Mouse (Mus musculus) heart, adult 9 months (tissue): ENCODE data around the gene Hrc.
"Not testable (repeated sequence)": the region's sequence is repeated elsewhere in the genome, so short reads cannot be mapped to it uniquely, and the experiment has no call there.

Source experiments
- DNase-seq, 2 experiments: peaks; one replicate each; pipeline ENCODE4 v3.0.0; 2022; ENCODE audit warnings: low spot score in 2 of 2

The Hrc gene

DNA sequence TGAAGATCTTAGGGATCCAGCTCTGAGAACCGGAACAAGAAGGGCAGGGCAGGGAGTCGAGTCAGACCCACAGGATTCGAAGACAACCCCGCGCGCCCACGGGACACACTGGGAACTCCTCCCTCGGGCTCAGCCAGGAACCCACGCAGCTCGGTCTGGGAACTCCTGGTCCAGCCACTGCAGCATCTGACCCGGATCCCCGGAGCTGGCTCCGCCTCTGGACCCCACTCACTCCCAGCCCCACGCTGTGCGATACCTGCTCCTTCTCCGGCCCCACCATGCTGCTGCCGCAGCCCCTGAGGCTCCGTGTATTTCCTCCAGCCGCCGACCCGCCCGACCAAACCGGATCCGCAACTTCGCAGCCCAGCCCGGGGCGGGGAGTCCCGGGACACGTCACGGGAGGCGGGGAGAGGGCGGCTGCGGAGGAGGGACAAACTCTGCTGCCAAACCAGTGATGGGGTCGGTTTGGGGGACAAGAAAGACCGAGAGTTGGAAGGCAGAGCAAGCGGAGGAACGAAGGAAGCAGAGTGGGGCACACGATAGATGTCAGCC lies 1.6 kb upstream of the Hrc start, which contains the start of gene Trpm4:
Gene Trpm4 (minus strand): TSS at position 350 of the 552 bp plus-strand sequence.
- DNase-seq: peak; percentile 89 to 90

DNA sequence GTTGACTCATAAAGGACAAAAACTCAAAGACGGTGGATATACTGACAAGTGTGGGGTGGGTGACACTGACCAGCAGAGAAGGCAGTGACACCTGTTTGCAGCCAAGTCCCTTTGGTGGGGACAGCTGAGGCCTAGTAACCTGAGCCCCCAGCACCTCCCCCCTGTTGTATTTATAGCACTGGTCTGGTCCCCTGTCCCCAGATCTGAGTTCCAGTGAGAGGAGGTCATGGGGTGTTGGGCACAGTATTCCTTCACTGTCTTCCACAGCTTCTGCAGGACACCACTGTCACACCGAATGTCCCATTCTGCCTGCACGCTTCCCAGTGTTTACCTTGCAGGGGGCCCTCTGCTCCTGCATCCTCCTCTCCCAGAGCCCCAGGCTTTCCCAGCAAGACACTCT lies 485 bp upstream of the Hrc start:
- peak; percentile 62 for DNase-seq

DNA sequence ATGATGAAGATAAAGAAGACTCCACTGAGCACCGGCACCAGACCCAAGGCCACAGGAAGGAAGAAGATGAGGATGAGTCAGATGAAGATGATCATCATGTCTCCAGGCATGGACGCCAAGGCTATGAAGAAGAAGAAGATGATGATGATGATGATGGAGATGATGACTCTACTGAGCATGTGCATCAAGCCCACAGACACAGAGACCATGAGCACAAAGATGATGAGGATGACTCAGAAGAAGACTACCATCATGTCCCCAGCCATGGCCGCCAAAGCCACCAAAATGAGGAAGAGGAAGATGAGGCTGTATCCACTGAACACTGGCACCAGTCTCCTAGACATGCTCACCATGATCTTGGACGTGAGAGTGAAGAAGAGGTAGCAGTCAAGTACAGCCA lies 1.2 kb downstream of the Hrc start:
- DNase-seq: no peak

DNA sequence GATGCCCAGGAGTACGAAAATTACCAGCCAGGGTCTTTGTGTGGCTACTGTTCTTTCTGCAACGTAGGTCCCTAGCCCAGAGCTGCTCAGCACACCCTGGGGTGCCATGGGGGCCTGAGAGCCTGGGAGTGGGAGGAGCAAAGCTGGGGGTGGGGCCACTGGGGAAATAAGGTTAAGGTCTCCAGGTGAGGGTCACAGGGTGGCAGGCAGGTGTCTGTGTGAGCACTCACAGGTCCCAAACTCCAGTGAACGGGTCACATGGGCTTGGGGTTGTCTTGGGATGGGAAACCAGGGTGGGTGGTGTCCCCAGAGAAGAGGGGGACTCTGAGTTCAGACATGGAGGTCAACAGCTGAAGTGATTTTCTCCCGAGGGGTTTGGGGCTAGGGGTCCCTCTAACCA lies 2.4 kb downstream of the Hrc start:
- no peak for DNase-seq

DNA sequence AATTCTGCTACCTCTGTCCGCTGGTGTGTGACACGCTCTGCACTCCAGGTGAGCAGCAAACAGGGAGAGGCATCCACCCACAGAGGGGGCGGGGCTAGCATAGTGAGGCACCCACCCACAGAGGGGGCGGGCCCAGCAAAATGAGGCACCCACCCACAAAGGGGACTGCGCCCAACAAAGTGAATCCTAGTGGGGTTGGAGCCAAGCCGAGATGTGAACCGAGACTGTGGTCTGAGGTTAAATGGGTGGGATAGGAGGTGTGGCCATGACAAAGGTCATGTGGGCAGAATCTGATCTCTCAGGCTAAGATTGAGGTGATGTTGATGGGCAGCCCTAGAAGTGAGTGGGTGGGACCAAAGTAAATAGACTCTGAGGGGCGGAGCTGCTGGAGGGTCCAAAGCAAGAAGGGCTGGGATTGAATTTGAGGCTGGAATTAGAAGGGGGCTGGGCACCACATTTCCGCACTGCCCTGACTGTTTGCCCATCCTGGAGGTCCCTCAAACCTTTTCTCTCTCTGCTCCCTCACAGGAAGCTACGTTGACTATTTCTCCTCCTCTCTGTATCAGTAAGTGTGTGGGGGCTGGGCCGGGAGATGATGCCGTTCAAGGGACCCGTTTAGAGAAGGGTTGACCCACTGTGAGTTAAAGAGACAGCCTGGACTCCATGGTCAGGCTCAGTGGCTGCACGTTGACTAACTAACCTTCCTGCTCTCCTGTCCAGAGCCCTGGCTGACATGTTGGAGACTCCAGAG lies 3.2 kb downstream of the Hrc start:
- DNase-seq: no peak

DNA sequence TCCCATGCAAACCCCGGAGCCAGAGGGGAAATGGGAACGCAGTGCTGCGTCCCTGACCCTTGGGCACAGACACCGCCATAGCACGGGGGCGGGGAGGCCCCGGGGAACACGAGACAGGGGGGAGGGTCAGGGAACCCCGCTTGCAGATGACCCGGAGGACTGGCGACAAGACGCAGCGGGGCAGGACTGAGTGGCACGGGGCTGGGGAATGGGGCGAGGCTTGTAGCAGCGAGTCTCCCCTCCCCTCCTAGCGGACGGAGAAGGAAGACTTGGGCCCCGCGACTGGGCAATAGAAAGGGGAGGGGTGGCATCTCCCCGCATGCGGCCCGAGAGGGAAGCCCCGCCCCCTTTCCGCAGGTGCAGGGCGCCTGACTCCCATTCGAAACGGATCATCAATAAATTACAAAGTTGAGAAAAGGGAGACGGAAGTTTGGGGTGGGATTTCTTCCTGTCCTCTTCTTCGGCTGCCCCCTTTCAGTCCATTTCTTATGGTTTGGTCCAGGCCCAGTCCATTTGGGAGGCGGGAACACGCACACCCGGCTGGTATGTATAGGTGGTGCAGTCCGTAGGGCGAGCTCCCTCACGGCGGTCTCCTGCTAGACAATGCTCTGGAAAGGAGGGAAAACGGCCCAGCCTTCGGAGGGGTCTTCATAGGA lies 4.4 kb downstream of the Hrc start:
- DNase-seq: peak; percentile 55 to 63

DNA sequence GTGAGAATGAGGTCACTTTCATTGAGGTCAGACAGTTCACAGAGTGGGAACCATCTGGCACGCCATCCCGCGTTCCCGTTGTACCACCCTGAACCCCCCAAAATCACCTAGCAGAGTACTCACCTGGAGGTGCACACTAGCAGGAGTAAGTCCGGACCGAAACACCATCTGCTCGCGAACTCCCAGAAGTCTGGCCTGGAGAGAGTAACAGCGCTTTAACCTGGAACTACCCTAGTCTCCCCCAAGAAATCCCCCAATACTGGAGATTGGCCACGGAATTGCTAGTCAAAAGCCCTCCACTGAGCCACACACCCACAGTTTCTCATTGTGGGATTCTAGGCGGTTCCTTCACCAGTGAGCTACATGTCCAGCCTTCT lies 5.0 kb downstream of the Hrc start:
- DNase-seq: no peak

DNA sequence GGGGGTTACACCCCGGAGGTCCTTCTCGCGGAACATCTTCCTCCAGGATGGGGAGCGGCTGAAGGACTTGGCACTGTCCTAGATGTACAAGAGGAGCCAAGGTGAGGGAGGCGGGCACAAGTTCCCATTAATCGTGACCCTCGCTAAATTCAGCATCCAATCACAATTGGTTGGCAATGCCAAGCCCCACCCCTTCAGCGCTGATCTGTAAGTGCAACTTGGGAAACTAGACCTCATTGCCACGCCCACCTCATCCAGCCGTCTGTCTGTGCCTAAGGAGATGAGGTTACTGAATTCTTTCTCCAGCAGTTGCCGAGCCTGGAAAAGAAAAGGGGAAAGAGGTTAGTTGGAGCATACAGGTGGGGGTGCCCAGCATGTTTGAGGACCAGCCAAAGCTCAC lies 5.6 kb downstream of the Hrc start:
- peak; percentile 51 to 57 for DNase-seq

DNA sequence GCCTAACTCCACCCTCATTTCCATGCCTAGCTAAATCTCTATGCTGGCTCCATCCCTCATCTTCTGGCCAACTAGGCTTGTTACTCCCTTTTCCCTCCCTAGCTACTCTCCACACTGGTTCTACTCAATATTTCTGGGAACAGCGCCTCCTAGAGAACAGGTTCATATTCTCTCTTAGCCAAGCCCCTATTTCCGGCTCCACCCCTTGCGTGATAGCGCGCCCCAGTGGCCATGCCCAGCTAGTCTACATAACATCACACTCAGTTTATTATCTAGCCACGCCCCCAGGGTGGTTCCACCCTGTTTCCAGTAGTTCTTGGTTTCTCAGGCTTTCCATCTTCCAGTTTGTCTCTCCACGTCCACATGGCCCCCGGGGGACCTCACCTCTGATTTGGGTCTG lies 6.2 kb downstream of the Hrc start:
- peak; percentile 63 to 77 for DNase-seq

DNA sequence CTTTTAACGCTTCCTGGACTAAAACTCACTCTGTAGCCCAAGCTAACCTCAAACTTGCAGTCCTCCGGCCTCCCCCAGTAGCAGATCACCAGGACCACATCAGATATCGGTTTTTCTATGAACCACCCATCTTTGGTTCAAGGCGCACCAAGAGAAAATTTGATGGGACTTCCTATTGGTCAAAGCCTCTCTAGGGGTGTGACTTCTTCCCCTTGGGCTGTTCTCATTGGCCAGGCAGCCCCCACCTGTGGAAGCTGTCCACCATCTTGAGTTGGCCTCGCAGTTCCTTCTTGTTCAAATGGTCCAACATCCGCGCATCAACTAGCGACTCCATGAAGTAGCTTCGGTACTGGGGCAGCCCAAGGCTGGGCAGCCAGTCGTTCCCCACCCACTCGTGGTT lies 7.0 kb downstream of the Hrc start:
- DNase-seq: no peak

DNA sequence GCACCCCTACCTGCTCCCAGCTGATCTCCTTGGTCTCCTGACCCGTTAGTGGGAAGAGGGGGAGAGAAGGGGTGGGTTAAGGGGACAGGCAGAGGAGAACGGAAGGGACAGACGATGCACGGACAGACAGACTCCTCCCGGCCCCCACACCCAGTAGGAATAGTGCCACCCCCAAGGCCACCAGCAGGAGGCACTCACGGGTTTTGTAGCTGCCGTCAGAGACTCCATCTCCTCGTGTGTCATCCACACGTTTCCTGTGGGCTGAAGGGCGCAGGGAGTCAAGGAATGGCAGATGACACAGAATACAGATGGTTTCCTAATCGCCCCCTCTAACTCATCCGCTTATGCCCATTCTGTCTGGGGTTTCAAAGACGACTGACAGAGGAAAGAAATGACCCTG lies 8.5 kb downstream of the Hrc start:
- no peak for DNase-seq

DNA sequence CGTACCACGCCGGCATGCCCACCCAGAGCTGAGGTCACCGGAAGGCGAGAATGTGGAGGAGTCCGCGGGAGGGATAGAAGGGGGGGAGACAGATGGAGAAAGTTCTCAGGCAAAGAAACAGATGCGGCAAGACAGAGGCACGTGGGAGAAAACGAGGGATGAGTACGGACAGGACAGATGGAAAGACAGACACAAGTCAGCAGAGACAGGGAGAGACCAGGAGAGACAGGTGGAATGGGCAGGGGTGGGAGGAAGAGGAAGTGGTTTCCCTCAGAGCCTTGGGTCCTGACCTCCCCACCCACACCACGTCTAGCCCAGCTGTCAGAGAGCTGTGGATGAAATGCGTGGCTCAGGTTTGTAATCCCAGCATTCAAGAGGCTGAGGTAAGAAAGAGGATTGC lies 11.8 kb downstream of the Hrc start:
- no peak for DNase-seq

DNA sequence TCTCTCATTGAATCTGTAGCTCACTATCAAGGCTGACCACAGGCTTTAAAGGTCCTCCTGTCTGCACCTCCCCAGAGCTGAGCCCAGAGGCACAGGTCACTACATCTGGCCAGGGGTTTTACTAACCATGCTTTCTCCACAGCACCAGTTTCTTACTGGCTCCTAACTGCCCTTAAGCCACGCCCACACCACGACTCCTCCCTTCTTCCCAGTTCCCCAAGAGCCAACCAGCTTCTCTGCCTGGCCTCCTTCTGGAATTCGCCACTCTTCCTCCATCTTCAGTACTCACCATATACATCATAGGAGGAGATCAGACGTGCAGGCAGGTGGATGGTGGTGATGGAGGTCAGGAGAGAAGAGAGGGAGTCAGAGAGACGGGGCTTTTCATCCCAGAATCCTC lies 18.0 kb downstream of the Hrc start:
- DNase-seq: no peak

DNA sequence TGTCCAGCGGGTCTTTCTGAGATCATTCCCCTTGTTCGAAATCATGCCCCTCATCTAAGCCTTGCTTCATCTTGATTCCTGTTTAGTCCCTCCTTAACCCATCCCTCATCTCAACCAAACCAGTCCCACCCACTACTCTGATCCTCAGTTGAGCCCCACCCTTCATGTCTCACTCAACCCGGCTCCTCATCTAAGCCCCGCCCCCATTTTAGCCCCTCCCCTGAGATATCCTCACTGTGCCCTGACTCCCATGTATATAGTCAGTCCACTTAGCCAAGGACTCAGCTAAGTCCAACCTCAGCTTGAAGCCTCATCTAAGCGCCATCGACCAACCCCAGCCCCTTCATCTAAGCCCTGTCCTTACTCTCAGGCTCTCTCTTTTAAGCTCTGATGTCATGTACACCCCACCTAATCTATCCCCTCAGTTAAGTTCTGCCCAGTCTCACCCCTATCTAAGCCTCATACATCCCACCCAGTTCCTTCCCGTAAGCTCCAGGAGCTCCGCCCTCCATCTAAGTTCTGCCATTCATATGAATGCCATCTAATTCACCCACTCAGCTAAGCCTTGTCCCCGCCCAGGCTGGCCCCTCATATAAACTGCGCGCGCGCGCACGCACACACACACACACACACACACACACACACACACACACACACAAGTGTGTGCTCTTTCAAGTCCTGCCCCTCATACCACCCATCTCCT lies 20.4 kb downstream of the Hrc start:
- no peak for DNase-seq

DNA sequence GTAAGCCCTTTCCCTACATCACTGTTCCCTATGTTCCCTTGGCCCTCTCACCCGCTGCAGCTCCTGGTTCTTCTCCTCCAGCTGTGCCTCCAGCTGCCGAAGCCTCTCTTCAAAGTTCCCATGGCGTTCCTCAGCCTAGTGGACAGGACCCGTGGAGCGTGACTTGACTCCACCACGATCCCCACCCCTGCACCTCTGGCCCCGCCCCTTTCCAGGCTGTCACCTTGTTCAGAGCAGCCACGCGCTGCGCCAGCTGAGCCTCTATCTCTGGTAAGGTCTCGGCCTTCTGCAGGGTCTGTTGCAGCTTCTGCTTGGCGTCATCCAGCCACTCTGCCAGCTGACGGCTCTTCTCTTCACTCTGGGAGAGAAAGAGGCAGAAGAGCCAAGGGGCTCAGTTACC lies 21.0 kb downstream of the Hrc start:
- no peak for DNase-seq

DNA sequence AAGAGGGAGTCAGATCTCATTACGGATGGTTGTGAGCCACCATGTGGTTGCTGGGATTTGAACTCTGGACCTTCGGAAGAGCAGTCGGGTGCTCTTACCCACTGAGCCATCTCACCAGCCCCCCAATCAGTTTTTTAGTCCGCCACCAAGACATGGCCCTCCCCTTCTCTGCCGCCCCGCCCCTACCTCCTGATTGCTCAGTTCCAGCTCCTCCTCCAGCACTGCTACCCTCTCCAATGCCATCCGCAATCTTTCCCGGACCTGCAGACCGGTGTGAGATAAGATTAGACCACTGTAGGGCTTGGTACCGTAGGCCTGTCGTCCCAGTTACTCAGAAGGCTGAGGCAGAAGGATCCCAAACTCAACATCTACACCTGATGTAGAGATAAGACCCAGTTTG lies 24.0 kb downstream of the Hrc start:
- DNase-seq: not testable (repeated sequence)

DNA sequence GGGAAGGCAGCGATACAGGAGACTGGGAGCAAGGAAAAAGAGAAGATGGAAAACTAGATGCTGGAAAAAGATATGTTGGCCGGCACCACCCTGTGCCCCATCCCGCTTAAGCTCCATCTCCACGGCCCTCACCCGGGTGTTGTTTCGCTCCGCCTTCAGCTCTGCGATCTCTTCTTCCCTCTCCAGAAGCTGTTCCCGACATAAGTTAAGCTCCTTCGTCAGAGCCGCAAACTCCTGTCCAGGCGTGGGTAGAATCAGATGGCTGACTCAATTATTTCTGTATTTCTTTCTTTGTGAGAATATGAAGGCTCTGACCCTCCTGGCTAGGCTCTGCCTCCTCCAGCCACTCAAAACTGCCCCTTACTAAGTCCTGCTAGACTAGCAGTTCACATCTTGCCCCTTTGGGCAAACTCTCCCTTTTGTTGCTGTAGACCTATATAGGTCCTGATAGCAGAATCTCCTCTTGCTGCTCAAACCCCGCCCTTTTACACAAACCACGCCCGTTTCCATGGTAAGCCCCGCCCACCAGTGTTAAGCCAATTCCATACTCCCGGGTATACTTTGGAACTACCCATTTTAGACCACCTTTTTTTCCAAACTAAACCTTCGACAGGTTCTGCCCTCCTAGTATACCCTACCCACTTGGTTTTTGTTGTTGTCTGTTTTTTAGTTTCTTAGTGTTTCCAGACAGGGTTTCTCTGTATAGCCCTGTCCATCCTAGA lies 25.5 kb downstream of the Hrc start:
- DNase-seq: no peak

DNA sequence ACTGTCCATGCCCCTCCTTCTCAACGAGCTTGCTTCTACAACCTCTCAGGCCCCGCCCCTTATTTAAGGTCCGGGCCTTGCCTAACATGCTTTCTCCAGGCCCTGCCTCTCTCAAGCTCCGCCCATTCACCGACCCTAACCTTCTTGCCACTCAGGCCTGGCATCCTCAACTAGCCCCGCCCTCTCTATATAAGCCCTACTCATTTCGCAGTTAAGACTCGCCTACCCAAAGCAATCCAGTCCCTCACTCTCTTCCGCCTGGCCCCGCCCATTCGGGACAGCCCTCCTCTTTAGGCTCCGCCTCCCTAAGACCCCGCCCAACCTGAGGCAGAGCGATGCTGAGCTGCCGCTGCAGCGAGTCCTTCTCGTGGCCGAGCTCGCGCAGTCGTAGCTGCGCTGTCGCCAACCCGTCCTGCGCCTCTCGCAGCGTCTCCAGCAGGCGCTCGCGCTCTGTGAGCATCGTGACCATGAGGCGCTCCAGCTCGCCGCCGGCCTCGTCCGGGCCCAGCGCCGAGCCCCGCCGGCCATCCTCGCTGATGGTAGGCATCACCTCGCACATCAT lies 26.2 kb downstream of the Hrc start:
- DNase-seq: peak; percentile 40 to 55

DNA sequence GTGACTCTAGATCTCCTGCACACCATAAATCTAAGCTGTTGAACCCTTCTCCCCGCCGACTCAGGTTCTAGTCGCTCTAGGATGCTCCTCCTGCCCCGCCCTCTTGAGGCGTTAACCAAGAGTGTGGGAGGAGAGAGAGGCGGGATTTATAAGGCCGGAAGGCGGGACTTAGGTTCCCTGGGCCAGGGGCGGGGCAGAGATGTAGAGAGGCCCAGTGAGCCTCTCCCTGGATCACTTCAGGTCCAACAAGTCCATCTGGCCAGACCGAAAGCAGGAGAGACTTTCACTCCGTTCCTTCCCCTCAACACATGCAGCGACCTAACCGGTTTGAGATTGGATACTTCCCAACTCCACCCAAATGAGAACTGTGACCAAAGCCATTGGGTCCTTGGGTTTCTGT lies 27.7 kb downstream of the Hrc start:
- DNase-seq: no peak

DNA sequence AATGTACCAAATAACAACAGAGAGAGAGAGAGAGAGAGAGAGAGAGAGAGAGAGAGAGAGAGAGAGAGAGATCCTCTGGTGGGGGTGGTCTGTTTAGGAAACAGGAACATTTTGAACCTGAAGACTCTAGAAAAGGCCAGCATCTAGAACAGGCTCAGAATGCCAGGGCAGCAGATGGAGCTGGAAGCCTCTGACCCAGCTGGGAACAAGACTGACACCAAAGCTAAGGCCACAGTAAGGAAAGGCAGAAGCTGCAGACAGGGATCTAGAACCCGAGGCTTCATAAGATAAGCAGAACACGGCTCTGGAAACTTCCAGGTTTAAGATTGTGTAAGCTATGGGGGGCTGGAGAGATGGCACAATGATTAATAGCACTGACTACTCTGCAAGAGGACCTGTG lies 28.9 kb downstream of the Hrc start:
- DNase-seq: no peak

DNA sequence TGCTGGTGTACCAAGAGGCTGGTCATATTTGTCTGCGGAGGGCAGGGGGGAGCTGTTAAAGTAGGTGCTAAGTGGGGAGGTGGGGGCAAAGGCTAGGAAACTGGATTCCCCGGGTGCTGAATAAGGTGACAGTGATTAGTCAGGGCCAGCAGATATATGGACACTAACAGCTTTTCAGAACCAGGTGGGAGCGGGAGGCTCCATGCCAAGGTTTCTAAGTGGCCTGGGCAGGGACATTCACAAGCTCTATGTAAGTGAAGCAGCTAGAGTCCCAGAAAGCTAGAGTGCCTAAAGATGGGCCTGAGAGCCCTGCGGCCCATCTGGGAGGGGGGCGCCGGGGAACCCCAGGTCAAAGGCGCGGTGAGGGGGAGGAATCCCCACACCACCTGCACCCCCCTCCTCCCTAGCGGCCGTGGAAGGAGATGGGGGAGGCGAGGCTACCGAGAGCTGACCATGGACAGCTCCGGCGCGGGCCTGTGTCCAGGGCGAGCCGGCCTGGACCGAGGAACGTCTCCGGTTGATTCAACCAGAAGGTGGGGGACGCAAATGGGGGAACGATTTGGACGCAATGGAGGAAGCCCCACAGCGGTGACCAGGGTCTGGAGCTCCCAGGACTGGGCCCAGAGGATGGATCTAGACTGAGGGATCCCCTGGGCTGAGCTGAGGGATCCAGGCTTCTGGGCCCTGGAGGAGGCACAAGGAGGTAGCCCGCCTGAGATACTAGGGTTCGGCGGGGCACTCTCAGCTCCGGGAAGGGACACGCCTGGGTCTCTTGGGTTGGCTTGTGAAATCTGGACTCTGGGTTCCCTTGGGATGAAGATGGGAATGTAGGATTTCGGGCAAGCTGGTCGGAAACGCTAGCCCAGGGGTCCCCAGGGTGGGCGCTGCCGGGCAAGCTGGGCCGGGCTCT lies 30.9 kb downstream of the Hrc start:
- DNase-seq: peak in 1 of 2 experiments; percentile 33
